Mouse (Mus musculus): Measurements from ENCODE around the gene Ninj2.

The Ninj2 gene

DNA sequence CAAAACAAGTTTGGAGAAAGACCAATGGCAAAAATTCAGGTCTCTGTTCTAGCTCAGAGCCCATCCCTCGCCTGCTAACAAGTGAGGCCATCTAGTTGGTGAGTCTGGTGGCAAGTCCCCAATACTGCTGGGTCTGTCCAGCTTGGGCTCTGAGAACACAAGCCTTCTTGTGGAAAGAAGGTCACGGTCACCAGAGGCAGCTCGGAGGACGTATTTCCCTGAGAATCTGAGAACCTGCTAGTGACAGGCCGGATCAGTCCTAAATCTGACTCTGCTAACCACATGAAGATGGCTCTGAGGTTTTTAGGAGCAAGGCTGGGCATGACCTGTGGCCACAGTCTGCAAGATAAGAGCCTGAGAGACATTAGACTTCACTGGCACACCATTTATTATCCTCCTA lies 153.5 kb downstream of the Ninj2 start:
- DNase-seq (ENCODE audit: extremely low read depth, insufficient read length, low spot score): no peak

DNA sequence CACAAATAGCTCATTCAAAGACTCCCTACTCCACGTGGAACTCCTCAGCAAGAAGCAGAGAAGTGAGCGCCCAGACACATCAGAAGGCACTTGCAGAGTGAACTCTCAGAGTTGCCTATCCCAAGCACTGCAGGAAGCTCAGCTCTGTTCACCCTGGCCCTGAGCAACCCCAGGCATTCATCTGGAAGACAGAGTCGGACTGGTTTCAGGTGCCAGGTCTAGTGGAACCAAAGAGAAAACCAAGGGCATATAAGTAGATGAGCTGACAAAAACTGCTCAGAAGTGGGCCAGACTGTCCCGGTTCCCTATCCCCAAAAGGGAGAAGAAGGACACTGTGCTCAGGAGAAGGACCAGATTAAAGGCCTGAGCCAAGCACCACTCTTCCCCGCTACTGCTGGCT lies 156.7 kb downstream of the Ninj2 start:
- no peak for DNase-seq (ENCODE audit: extremely low read depth, insufficient read length, low spot score)

Measured in 3134 (cell line).